Mouse (Mus musculus): Measurements from ENCODE around the gene Fam178b.

Gene Fam178b

GRCm38 (mm10) chr1:36588476-36589450 lies 94.2 kb downstream of the Fam178b start:
- DNase-seq (ENCODE audit: low spot score in 2 of 2), result no peak

- DNase-seq (ENCODE audit: low spot score in 2 of 2), result no peak
Measured at GRCm38 (mm10) chr1:36587860-36588259, 95.1 kb downstream of the Fam178b start.

GRCm38 (mm10) chr1:36586288-36586687 lies 96.7 kb downstream of the Fam178b start:
- DNase-seq (ENCODE audit: low spot score in 2 of 2), result no peak

- no peak for DNase-seq (ENCODE audit: low spot score in 2 of 2)
Measured at GRCm38 (mm10) chr1:36583408-36584116, 99.4 kb downstream of the Fam178b start.

- no peak for DNase-seq (ENCODE audit: low spot score in 2 of 2)
Measured at GRCm38 (mm10) chr1:36582211-36582610, 100.8 kb downstream of the Fam178b start.

GRCm38 (mm10) chr1:36581260-36581659 lies 101.7 kb downstream of the Fam178b start:
- DNase-seq (ENCODE audit: low spot score in 2 of 2), result no peak

- no peak for DNase-seq (ENCODE audit: low spot score in 2 of 2)
Measured at GRCm38 (mm10) chr1:36580384-36581207, 102.4 kb downstream of the Fam178b start.

GRCm38 (mm10) chr1:36579974-36580383 lies 103.0 kb downstream of the Fam178b start:
- DNase-seq (ENCODE audit: low spot score in 2 of 2), result no peak

GRCm38 (mm10) chr1:36576991-36577675 lies 105.8 kb downstream of the Fam178b start:
- DNase-seq (ENCODE audit: low spot score in 2 of 2), result no peak

- no peak for DNase-seq (ENCODE audit: low spot score in 2 of 2)
Measured at GRCm38 (mm10) chr1:36575347-36575746, 107.6 kb downstream of the Fam178b start.

GRCm38 (mm10) chr1:36574196-36574955 lies 108.6 kb downstream of the Fam178b start:
- DNase-seq (ENCODE audit: low spot score in 2 of 2), result no peak

GRCm38 (mm10) chr1:36573524-36573923 lies 109.5 kb downstream of the Fam178b start:
- DNase-seq (ENCODE audit: low spot score in 2 of 2), result no peak

GRCm38 (mm10) chr1:36572709-36573108 lies 110.3 kb downstream of the Fam178b start:
- DNase-seq (ENCODE audit: low spot score in 2 of 2), result no peak

- DNase-seq (ENCODE audit: low spot score in 2 of 2), result no peak
Measured at GRCm38 (mm10) chr1:36572140-36572700, 110.8 kb downstream of the Fam178b start.

GRCm38 (mm10) chr1:36571627-36572026 lies 111.4 kb downstream of the Fam178b start:
- peak; percentile 76 to 88 for DNase-seq (ENCODE audit: low spot score in 2 of 2)

GRCm38 (mm10) chr1:36570320-36570719 lies 112.7 kb downstream of the Fam178b start:
- DNase-seq (ENCODE audit: low spot score in 2 of 2), result no peak

- DNase-seq (ENCODE audit: low spot score in 2 of 2), result no peak
Measured at GRCm38 (mm10) chr1:36569694-36570276, 113.2 kb downstream of the Fam178b start.

GRCm38 (mm10) chr1:36568776-36569175 lies 114.2 kb downstream of the Fam178b start:
- no peak for DNase-seq (ENCODE audit: low spot score in 2 of 2)

- DNase-seq (ENCODE audit: low spot score in 2 of 2), result no peak
Measured at GRCm38 (mm10) chr1:36567818-36568603, 115.0 kb downstream of the Fam178b start.
